Mouse (Mus musculus) gonadal fat pad, adult 2 months (tissue): ENCODE measurements around the gene Gm20388. TPM values are rescaled to one million over a fixed set of nuclear protein-coding genes. Genes with fewer than 3 reads are reported as not detected.

Experiments used
- DNase-seq: peaks from one replicate; pipeline ENCODE4 v3.0.0-alpha.2; 2012; ENCODE audit warnings: low read depth
- polyA plus RNA-seq: library from polyadenylated mRNA; depleted of rRNA; stranded (reverse); fragments of >200 nt; gene quantifications from 2 replicates; pipeline ENCODE4 v1.2.3, GENCODE M21; 2012

Gene Gm20388
- polyA plus RNA-seq, 1 experiment: 119 TPM

DNA sequence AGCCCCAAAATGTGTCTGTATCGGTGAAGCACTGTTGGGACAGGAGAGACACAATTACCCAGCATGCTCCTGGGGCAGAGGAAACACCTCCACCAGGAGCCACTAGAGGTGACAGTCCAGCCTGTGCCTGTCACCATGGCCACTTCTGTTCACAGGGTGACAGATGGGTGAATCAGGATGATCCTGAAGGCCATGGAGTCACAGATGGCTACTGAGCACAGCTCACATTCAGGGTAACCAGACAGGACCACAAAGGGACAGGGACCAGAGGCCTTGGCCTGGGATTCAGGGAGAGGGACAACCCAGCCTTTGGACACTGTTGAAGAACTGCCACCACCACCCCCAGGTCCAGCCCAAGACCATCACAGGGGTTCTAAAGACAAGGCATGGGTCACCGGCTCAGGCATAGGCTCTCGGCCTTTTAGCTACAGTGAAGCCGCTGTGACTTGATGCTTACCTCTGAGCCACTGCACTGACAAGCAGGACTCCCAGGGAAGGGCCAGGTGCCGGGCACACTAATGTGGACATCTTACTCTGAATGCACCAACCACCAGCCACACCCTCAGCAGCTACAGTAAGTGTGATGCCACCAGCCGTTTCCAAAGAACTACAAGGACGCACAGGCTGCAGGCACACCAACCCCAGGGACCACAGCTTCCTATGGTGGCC lies 1649.9 kb downstream of the Gm20388 start:
- DNase-seq: no peak

DNA sequence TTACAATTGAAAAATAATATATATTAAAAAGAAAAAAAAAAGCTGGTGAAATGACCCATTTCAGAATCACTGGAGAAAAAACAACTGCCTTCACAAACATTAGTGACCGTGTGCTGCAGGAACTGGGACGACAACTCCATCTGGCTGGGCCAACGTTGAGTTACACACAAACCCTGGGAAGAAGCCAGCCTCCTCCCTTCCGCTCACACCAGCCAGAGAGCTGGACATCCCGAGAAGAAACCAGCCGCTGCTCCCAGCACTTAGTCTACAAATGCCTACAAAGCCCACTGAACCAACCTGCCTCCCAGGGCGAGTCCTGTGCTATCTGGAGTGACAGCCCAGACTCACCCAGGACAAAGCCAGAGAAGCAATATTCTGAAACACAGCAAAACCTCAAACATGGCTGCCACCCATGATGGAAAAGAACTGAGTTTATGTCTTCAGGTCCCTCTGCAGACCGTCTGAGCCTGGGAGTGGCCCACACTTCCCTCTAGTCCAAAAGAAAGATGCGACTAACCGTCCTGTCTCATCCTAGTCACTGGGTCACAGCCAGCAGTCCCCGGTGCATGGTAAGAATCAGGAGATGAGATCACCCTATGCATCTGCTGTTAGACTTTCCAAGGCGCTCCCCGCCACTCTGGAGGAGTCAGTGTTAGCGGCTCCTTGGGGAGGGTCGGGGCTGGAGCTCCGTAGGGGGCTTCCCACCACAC lies 1651.2 kb downstream of the Gm20388 start:
- no peak for DNase-seq

DNA sequence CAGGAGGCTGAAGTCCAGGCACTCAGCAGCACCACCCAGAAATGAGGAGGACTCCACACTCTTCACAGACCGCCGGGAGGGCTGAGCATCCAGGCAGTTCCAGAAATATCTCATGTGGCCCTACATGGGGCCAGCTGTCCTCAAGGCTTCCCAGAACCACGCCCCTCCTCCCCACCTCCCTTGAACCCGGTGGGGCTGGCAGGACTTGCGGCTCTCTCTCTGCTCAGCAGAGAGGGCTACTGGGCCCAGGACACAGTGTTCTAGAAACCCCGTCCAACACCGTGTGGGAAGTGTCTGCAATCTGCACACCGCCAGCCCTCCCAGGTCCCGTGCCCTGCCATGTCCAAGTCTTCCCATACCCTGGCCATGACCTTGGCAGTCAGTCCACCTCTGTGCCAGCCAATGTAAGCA lies 1652.3 kb downstream of the Gm20388 start:
- no peak for DNase-seq

DNA sequence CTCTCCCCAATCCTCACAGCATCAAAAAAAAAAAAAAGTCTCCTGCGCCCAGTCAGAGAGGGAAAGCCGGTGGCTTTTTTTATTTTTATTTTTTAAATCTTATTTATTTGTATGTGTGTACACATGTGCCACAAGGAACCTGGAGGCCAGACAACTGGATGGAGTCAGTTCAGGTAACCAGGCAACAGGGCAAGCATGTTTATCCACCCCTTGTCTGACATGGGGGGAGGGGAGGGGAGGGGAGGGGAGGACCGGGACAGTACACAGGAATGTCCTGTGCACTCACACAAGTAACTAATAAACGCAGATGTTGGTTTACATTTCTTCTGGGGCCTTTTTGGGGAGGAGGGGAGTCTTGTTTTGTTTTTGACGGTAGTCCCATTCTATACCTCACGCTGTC lies 1653.1 kb downstream of the Gm20388 start:
- DNase-seq: no peak

DNA sequence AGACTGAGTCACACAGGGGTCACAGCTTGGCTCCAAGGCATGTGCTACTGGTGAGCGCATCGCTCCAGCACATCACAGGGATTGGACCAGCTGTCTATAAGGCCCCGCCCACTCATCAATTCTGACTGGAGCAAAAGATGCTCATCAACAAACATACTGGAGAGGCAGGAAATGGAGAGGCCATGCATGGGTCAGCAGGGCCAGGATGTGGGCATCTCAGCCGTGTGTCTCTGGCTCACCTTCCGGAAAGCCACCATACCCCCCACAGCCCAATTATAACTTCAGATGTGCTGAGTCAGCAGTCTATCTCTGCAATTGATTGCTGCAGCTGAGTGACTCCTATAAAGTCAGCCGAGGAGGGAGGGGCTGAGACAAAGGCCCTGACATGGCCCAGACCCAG lies 1657.7 kb downstream of the Gm20388 start:
- DNase-seq: no peak

DNA sequence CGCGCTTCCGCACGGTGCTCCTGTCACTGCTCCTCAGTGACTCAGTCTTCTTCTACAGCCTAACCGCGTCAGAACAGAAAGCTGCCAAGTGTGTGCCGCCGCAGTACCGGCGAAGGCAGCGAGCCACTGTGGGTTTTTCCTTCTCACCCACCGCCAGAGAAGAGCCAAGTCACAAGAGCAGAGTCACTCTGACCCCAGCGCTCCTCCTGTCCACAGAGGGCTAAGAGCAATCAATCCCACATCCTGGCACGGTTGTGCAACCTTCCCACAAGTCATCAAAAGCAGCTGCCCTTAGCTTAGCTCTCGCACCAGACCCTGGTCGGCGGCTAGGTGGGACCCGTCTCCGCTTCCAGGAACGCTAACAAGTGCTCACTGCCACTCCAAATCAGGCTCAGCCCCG lies 1659.7 kb downstream of the Gm20388 start:
- no peak for DNase-seq

DNA sequence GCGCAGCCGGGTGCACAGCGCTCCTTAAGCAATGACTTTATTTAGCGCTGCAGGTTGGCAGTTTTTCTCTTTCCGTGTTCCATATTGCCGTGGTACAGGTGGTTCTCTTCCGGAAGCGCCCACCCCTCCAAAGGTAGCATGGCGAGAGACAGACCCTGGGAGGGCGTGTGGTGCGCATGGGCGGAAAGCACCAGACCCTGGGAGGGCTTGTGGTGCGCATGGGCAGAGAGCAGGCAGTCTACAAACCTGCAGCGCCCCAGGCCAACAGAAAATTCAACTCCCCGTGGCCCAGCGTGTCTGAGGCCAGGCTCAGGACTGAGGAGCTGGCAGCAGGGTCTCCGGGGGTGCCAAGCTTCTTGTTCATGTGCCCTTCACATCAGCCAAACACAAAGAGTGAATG lies 1660.2 kb downstream of the Gm20388 start:
- DNase-seq: no peak

DNA sequence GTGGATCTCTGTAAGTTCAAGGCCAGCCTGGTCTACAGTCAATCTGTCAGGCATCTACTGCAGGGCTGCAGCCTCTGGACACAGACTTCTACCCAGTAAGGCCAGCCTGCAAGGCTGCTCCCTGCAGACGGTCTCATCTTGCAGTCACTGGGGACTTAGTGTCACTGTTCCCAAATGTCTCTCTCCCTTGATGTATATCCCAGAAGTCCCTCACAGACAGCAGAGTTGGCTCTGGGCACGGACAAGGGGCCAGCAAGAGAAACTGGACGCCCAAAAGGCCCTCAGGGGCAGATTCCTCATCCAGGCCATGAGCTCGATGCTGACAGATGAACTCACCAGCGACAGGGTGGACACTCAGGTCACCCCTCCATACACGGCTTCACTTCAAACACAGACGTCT lies 1661.5 kb downstream of the Gm20388 start:
- DNase-seq: no peak

DNA sequence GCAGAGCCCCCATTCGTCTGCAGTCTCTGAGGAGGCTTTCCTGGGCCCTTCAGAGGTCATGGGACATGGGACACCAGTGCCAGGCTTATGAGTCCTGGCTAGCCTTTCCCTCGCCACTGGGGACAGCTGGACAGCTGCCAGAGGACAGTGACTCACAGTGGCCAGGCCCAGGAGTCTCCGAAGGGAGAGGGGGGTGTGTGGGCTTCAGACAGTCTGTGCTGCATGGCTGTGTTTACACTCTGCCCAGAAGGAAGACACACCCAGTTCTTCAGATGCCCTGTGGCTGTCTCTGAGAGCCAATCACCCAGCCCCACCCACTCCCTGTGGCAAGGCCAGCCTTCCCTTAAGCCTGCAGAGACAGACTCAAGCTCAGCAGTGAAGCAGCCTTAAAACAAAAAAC lies 1662.6 kb downstream of the Gm20388 start:
- no peak for DNase-seq

DNA sequence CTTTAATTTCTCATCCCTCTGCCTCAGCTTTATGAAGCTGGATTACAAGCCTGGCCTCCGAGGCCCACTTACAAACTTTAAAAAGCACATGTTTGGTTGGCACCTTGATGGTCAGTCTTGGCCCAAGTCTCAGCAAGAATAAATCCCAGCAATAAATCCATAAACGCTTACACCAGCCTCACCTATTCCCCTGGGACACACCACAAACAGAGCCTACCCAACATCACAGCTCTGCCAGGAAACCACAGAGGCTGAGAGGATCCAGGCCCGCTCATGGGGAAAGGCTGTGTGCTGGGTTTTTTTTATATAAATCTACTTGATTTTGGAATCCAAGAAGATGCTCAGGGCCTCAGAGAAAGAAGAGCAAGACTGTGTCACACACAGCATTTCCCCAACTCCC lies 1665.0 kb downstream of the Gm20388 start:
- no peak for DNase-seq

DNA sequence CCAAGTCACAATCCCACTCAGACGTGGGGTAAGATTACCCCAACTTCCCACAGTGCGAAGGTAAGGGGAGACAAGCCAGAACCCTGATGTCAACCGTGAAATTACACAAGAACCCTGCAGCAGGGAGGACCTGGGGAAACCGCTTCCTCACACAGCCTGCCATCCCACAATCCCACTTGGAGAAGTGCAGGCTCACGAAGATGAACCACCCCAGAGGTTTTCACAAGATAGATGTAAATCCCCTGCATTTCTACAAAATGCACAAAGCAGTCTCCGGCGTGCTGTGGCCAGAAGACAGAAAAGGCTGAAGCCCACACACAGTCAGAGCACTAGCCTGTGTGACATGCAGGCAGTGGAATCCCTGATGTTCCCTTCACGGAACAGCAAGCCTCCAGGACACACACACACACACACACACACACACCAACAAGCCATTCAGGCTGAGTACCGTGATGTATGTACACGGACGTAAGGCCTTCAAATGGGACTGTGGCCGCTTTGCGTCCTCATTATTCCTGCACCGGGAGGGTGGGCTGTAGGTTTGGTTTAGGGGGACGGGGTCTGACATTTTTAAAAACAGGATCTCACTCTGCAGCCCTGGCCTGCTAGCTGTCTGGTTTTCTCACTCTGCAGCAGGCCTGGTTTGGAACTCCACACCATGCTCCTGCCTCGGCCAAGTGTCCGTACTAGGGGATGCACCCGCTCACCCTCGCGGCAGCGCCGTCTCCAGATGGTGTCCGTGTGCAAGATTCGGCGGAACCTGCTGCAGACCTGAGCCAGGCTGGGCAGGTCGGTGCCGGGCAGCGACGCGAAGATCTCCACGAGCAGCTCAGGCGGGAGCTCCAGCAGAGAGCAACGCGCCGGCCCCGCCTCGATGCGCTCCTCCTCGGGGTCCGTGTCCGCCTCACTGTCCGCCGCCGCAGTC lies 1667.4 kb downstream of the Gm20388 start:
- no peak for DNase-seq

DNA sequence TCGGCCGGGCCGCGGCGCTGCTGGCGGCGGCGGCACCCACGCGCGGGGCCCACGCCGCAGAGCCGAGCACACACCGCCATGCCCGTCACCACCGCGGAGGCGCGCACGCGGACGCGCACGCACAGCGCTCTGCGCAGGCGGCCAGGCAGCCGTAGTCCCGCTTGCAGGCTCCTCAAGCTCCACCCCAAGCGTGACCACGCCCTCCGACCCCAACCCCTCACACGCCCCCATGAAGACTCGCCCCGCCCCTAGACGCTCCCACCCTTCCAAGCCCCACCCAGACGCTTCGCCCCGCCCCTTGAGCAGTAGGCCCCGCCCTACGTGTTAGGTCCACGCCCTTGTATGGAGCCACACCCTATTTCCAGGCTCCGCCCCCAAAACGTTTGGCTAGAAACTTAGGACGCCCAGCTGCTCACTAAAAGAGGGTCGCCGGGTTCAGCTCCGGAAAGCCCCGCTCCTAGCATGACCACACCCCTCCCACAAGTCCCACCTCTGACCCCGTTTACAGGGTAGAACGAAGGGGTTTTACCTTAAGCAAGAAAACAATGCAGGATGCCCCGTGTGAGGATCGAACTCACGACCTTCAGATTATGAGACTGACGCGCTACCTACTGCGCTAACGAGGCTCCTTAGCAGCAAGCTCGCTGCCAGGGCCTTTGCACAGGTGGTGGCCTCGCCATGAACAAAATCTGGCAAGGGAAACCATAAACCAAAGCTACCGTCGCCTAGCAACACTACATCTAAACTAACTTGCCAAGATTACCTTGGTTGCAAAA lies 1668.2 kb downstream of the Gm20388 start, which contains the start of gene Fbxo31:
TSS of gene Fbxo31 (minus strand) at position 131 of the 776 bp plus-strand sequence.
- no peak for DNase-seq

DNA sequence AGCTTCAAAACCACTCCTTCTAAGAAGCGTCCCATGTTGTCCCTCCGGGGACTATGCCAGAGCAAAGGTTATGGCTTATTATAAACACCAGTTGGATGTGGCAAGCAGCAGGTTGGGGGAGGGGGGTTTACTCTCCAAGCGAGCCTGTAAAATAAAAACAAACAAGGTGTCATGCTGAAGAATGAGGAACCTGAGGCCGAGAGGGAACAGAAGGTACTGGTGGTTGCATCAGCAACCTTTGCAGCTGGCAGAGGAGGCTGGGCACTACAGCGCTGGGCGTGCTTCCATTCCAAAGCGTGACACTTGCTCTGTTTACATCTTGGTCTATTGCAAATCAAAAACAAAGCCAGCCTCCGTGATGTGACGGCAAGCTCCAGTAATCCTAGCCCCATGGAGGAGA lies 1669.8 kb downstream of the Gm20388 start:
- no peak for DNase-seq

DNA sequence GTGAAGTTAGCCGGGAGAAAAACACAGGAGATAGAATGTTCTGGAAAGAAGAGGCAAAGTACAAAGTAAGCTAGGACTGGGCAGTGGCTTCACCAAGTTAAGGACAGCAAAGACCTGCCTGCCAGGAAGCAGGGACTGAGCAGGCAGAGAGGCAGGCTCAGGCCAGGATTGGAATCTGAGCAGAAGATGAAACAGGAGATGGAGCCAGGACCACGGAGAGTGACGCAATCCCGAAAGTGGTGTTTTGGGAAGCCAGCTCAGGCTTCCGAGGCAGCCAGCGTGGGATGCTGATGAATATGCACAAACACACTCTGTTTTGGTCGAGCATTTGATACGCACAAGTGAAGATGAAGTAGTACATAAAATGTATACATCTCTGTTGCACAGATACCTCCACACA lies 1673.0 kb downstream of the Gm20388 start:
- DNase-seq: no peak

DNA sequence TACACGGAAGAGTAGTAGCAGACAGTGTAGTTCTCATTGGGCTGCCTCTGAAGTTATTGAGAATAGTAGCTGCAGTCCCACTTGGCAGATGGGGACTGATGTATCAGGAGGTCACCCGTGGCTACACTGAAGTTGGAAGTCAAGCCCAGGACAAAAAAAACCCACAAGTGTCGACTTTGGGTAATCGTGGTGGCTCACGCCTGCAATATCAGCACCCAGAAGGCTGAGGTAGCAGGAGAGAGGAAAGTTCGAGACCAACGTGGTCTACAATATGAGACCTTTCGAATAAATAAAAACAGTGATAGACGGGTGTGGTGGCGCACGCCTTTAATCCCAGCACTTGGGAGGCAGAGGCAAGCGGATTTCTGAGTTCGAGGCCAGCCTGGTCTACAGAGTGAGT lies 1674.1 kb downstream of the Gm20388 start:
- DNase-seq: no peak

DNA sequence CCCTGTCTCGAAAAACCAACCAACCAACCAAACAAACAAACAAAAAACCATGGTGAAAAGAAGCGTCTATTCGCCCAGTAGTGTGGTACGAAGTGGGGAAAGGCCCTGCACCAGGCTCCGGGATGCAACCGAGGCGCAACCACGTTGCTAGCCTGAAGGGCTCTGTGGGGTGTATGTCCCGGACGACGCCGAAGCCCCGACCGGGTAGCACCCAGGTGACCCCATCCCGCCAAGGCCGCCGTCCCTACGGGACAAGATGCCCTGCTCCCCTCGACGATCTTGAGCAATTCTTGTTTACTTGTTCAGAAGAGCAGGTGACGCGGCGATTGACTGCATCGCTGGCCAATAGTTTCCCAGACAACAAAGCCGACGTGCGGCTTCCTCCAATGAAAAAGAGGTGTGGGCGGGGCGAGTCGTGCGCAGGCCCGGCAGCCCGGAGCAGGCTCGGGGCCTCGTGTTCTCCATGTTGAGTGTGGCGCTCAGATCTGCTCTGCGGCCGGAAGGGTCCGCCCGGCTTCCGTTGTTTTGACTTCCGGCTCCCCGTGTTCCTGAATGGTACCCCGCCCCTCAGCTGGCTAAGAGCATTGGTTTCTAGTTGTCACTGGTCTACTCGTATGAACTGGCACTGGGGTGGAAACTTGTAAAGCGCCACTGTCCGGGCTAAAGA lies 1674.7 kb downstream of the Gm20388 start:
- peak; percentile 78 for DNase-seq

DNA sequence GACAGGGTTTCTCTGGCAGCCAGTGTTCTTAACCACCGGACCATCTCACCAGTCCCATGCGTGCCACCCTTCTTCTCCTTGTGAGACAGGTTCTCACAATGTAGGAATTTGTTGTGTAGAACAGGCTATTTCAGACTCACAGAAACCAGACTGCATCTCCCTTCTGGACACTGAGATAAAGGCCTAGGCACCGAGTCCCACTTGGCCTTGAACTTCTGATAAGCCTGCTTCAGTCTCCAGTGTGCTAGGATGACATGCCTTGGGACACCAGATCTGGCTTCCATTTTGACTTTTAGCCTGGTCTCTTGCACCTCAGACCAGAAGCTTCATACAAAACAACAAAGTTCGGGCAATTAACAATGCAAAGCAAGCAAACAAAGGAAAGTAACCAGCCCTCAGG lies 1678.1 kb downstream of the Gm20388 start:
- no peak for DNase-seq

DNA sequence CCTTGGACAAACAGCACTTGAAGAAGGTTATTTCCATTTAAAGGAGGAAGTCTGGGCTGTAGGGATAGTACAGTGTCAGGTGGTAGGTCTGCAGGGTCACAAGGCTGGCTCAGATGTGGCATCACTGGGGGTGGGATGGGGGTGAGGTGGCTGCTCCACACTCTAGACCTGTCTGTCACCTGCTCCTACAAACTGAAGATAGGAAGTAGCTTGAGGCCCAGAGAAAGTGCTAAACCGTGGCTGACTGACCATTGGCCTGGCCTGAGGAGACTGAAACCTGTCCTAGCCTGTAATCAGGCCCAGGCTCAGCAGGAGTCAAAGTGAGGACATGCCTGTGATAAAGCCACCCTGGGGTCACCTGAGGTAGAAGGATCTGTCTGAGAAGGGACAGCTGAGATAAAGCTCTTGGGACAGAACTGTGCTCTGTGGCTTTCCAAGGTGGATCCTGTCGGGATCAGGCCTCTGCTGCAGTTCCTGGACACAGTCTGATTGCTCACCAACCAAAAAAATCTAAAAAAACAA lies 1678.6 kb downstream of the Gm20388 start:
- DNase-seq: no peak

DNA sequence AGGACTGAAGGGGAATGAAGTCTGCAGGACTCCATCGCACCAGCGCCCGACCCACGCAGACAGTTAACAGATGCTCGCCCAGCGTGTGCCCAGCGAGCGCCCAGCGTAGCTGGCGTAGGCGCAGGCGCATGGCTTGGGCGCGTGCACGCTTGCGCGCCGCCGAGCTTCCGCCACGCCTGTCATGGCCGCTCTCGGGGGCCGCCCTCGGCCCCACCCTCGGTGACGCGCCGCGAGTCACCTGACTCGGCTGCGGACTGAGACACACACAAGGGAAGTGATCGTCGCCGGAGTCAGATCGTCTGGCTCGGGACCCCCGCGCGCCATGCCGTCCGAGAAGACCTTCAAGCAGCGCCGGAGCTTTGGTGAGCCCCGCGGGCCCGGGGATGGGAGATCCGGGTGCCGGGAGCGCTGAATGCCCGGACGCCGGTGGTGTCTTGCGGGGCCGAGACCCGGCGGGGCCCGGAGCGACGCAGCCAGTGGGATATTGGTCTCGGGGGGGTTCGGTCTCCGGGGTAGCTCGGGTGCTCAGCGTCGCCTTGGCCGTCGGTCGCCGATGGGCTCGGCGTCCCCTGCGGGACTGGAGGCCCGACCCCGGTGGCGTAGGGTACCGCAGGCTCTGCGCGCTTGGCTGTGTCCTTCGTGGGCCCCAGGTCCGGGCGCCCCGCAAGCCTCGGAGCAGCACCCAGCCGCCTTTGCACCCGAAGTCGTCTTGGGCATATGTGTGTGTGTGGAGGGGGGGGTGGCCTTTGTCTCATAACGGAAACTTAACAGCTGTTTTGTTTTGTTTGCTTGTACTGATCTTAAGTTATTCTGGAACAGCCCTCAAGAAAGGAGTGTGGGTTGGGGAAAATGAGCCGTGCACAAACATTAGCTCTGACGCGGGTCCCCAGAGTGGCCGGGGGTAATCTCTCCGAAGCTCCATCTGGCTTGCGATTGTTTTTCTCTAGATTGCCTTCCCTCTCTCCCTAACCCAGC lies 1679.8 kb downstream of the Gm20388 start, which contains the start of gene Map1lc3b:
TSS of gene Map1lc3b (plus strand) at position 159 of the 975 bp plus-strand sequence.
- no peak for DNase-seq
